Mouse (Mus musculus): ENCODE results near the gene Hspa1a.
A peak's percentile ranks its signal among the peaks of the same experiment; 100 is the strongest.
"Not testable (repeated sequence)": the region's sequence is repeated elsewhere in the genome, so short reads cannot be mapped to it uniquely, and the experiment has no call there.

The Hspa1a gene

DNA sequence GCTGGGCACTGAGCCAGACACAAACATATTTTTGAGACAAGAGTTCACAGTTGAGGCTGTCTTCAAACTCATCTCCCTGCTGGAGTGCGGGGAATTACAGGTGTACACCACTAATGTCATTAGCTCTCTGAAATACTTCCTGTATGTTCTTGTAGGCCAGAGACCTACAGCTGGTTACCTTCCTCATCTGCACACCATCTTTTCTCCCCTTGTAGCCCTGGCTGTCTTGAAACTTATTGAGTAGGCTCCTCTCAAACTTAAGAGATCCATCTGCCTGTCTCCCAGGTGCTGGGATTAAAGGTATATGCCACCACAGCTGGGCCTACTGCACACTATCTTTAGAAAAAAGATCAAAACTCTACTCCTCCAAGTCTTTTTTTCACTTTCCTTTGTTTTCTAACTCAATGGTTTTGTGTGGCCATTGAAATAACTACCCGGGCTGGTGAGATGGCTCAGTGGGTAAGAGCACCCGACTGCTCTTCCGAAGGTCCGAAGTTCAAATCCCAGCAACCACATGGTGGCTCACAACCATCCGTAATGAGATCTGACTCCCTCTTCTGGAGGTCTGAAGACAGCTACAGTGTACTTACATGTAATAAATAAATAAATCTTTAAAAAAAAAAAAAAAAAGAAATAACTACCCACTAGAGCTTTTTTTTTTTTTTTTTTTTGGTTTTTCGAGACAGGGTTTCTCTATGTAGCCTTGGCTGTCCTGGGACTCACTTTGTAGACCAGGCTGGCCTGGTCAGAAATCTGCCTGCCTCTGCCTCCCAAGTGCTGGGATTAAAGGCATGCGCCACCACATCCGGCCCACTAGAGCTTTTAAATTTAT is 23.0 kb downstream of the Hspa1a start:
- DNase-seq (ENCODE audit: low spot score in 2 of 2): not testable (repeated sequence)

DNA sequence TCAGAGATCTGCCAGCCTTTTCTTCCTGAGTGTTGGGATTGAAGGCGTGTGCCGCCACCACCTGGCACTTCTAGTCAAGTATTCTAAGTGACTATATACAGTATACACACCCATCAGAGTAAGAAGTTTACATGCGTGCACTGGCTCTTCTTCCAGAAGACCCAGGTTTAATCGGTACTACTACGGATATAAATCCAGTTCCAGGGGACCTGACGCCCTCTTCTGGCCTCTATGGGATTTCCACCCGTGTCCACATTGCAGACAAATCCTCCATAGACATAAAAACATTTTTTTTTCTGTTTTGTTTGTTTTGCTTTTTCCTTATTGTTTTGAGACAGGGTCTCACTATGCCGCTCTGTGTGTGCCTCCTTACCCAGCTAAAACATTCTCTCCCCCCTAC is 24.4 kb downstream of the Hspa1a start:
- DNase-seq (ENCODE audit: low spot score in 2 of 2): no peak

DNA sequence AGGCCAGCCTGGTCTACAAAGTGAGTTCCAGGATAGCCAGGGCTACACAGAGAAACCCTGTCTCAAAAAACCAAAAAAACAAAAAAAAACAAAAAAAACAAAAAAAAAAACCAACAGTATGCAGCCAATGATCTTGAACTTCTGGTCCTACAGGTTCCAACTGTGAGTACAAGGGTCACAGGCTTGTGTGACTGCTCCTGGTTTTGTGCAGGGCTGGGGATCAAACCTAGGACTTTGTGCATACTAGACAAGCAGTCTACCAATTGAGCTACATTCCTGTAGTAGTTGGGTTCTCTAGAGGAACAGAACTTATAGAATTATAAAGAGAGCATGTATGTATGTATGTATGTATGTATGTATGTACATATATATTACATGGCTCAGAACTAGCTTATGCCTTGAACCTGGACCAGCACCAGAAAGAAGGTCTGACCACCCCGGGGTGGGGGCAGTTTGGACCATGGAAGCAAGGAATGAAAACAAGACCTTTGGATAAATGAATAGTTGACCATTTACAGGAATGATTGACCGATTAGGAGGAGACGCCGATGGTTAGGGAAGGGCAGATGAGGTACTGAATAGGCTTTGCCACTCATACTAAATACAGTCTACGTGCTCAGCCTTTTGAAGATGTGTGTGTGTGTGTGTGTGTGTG is 25.3 kb downstream of the Hspa1a start:
- DNase-seq (ENCODE audit: low spot score in 2 of 2): no peak

DNA sequence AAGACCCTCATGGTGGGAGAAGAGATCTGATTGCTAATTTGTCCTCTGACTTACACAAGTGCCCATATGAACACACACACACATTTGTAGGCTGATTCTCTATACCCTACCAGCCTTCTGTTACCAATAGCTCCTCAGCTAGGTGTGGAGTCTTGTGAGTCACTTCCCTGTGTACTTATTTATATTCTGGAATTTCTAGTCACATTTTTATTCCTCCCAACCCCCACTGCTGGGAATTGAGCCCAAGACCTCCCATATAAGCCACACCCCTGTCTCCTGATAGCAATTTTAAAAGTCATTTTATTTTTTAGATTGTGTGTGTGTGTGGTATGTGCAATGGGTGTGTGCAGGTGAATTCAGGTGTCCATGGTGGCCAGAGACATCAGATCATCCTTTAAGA is 27.6 kb downstream of the Hspa1a start:
- DNase-seq (ENCODE audit: low spot score in 2 of 2): no peak

DNA sequence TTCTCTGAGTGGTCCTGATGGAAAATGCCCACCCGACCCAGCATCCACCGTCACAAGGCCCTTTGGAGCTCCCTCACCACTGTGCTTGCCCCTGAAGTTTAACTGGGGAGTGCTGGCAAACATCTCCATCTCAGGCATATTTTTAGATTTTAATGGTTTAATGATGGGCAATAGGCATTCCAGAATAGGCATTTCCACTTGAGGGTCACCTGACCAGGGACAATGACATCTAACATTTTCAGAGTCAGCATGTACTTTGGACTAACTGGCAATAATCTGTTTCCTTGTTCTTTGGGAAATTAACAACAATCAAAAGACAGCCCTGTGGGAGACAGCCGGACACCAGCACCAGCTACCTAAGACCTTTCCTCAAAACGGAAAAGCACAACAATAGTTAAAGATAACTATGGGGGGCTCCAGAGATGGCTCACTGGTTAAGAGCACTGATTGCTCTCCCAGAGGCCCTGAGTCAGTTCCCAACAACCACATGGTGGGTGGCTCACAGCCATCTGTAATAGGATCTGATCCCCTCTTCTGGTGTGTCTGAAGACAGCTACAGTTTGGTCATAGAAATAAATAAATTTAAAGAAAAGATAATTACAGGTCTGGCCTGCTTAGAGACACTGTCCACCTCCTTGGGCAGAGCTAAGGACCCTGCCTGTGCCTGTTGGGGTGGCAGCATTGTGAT is 28.7 kb downstream of the Hspa1a start:
- DNase-seq (ENCODE audit: low spot score in 2 of 2): no peak

DNA sequence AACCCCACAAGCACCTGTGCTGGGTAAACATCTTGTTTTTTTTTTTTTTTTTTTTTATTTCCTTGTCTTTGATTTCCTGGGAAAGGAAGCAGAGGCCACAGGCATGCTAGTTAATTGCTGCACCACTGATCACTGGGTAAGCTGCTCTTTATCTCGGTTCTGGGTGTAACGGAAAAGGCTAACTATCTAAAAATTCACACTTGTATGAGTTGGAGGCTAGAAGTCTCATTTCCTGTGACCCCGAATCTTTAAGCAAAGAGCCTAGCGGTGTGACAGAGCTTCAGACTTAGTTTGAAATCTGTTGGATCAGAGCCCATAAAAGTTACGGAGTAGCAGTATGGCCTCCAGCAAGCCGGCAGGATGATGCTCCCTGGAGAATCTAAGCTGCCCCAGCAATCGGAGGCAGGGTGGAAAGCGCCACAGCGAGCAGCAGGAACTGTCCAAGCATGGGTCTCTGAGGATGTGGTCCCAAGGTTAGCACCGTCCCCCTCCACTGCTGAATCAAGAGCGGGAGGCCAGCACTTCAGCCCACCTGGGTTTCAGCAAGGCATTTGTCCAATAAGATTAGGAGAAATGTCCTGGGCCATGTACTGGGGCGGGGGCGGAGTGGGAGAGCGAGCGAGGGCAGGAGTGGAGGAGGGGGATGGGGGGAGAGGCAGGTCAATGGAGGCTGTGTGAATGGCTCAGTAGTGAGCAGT is 30.5 kb downstream of the Hspa1a start:
- no peak for DNase-seq (ENCODE audit: low spot score in 2 of 2)

DNA sequence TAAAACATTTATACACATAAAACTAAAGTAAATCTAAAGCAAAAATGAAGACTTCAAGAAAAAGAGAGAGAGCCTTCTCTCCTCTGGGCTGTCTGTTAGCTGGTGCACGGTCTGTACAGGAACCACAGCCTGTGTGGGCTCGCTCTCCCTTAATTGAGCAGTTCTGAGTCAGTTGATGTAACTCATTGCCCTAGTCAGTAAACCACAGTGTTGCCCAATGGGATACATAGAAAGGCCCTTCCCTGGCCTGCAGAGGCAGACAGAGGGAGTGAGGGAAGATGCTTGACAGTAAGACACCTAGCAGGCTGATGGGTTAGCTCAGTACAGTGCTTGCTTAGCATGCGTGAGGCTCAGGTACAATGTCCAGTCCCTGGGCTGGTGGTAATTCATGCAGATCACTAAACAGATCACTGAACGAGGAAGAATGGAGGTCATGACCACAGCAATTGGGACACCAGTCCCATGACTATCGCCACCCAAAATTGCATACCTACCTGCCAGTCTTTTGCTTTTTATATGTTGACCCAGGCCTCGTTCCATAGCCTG is 33.9 kb downstream of the Hspa1a start:
- no peak for DNase-seq (ENCODE audit: low spot score in 2 of 2)

DNA sequence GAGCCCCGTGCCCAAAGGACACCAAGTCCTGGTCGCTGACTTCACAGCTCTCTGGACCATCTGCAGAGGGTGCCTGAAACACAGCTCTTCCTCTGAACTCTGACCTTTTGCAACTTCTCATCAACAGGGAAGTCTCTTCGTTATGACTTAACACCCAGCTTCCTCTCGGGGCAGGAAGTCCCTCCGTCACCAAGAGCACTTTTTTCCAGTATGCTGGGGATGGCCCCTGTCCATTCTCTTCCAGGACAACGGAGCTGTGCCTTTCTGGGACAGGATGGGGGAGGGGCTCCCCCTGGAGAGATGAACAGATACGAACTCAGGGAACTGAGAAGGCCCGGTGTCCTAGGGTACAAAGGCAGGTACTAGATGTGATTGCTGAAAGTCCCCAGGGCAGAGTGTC is 37.1 kb downstream of the Hspa1a start:
- no peak for DNase-seq (ENCODE audit: low spot score in 2 of 2)

DNA sequence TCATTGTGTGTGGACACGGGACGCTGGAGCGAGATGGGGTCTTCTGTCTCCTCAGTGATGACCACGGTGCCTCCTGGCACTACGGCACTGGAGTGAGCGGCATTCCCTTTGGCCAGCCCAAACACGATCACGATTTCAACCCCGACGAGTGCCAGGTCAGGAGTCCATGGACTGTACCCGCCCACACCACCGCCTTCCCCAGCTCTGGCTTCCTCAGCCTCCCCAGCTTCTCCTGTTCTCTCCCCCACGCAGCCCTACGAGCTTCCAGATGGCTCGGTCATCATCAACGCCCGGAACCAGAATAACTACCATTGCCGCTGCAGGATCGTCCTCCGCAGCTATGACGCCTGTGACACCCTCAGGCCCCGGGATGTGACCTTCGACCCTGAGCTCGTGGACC is 37.9 kb downstream of the Hspa1a start:
- DNase-seq (ENCODE audit: low spot score in 2 of 2): no peak

DNA sequence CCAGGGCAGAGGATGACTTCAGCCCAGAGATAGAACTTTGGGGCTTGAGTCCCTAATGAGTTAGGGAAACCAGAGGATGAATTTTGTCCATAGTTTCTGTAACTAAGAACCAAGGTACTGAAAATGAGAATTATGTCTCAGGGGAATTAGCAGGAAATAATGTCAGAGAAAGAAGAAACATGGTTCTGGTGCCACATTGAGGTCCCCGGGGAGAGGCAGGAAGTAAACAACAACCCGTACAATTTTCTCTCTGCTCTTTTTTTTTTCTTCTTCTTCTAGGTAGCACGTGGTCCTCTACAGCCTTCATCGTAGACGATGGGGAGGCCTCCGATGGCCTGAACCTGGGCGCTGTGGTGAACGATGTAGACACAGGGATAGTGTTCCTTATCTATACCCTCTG is 39.7 kb downstream of the Hspa1a start:
- no peak for DNase-seq (ENCODE audit: low spot score in 2 of 2)

DNA sequence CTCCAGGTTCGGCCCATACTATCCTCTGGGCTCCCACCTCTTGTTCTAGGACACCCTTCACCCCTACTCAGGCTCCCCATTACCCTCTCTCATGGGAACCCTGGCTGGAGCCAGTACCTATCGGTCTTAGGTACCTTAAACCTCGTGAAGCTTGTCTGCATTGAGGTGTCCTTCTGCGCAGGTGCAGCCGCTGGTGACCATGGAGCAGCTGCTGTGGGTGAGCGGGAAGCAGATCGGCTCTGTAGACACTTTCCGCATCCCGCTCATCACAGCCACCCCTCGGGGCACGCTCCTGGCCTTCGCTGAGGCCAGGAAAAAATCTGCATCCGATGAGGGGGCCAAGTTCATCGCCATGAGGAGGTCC is 40.2 kb downstream of the Hspa1a start:
- DNase-seq (ENCODE audit: low spot score in 2 of 2): no peak

DNA sequence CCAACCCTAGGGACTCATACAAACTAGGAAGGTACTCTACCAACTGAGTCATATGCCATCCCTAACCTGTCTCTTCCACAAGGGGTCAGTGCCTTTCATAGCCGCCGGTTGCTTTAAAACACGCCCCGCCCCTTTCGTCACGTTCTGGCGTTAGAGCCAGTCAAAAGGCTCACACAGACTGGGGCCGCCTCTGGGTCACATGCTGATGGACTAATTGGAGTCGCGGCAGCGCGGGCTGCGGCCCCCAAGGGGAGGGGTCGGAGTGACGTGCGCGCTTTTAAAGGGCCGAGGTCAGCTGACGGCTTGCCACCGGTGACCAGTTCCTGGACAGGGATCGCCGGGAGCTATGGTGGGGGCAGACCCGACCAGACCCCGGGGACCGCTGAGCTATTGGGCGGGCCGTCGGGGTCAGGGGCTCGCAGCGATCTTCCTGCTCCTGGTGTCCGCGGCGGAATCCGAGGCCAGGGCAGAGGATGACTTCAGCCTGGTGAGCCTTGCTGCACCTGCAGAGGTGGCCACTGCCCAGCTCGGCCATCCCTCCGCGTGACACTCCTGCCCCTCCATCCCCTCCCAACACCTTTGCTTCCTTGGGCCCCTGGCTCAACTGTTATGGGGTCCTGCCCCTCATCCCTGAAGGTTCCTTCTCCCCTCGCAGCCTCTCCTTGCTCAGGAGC is 40.8 kb downstream of the Hspa1a start, which contains the start of gene Neu1:
Gene Neu1, plus strand, starts transcription at position 193 of the 674 bp plus-strand sequence.
- DNase-seq (ENCODE audit: low spot score in 2 of 2): peak; percentile 90 to 97

DNA sequence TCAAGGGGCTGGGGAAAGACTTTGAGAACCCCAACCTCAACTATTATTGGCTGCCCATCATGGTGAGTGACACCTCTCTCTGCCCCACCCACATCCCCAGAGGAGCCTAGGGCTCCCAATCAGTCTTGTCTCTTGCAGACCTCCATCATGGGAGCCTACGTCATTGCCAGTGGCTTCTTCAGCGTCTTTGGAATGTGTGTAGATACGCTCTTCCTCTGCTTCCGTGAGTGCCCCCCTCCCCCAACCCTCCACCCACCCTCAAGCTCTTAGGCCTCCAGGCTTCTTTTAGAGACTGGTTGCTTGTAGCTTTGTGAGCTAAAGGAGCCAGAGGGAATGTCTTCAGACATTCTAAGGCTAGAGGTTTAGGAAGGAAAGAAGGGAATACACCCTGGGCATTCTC is 43.1 kb downstream of the Hspa1a start:
- no peak for DNase-seq (ENCODE audit: low spot score in 2 of 2)

DNA sequence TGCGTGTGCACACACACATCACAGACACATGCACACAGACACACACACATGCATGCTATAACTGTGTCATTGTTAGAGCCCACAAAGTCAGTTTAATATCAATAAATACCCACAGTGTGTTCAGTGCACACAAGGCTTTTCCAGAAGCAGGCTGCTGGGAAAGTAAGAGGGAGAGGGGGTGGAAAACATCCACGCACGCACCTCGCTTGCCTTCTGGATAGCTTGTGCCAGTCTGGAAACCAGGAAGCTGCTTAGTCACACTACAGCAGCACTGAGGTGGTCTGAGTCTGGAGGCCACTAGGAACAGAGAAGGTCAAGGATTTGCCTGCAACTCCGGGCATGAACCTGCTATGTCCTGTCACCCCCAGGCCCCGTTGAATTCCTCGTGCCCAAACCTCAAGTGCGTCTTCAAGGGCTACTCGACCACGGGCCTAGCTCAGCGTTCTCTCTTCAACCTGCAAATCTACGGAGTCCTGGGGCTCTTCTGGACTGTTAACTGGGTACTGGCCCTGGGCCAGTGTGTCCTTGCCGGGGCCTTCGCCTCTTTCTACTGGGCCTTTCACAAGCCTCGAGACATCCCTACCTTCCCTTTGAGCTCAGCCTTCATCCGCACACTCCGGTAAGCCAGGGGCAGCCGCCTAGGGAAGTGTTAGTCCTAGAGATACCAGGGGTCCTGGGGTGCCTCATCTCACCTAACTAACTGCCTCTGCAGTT is 44.5 kb downstream of the Hspa1a start:
- no peak for DNase-seq (ENCODE audit: low spot score in 2 of 2)

DNA sequence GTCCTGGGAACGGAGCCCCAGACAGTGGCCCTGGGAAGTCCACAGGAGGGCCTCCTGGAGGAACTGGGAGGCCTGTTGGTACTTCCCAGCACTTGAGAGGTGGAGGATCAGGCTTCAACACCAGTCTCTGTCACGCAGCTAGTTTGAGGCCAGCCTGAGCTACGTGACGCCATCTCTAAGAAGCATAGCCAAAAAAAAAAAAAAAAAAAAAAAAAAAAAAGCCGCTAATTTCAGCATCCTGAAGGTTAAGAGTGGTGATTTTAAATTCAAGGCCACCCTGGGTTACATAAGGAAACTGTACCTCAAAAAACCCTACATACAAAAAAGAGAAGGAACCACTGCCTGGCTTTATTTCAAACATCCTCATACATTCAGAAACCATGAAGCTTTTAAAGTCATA is 47.7 kb downstream of the Hspa1a start:
- DNase-seq (ENCODE audit: low spot score in 2 of 2): no peak

DNA sequence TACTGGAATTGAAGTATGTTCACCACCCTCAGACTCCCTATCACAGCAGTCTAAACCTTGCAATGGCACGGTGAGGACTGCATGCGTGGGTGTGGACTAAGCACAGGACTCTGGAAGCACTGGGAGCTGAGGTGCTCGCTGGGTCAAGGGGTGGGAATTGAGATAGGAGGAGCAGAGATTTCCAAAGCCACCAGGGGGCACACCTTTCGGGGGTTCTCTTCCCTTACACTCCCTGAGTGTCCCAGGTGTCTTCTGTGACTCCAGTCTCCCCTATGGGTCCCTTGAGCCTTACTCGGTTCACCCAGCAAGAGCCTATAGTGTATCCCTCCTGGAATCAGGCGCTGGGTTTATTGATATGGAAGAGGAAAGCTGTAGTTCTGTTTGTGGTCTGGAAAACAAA is 49.0 kb downstream of the Hspa1a start:
- DNase-seq (ENCODE audit: low spot score in 2 of 2): no peak
